Mouse (Mus musculus) hindbrain, embryonic 14.5 days (tissue): ENCODE measurements around the gene Pou5f2. TPM values are rescaled to one million over a fixed set of nuclear protein-coding genes. Genes with fewer than 3 reads are reported as not detected.

Experiments
- ATAC-seq: fragments of 200-750 bp; cut with Nextera tagmentation; 2 replicates; pipeline ENCODE4 v1.8.0; 2017; ENCODE audit warnings: moderate number of reproducible peaks, mild to moderate bottlenecking, moderate TSS enrichment, moderate library complexity; ENCODE audit not compliant: low FRiP score
- DNase-seq: peaks from one replicate; pipeline ENCODE4 v3.0.0-alpha.2; 2015; ENCODE audit warnings: low spot score
- H3K27ac ChIP-seq: fragments of 300-500 bp; sonication (generic); 2 replicates; pipeline ENCODE4 v1.5.1; 2014; ENCODE audit warnings: mild to moderate bottlenecking, moderate library complexity
- H3K27me3 ChIP-seq: fragments of 300-500 bp; sonication (generic); 2 replicates; pipeline ENCODE4 v1.6.1; 2014; ENCODE audit warnings: mild to moderate bottlenecking, low read length, mixed read lengths; ENCODE audit not compliant: control insufficient read depth, insufficient read depth
- H3K36me3 ChIP-seq: fragments of 300-500 bp; sonication (generic); replicated peaks from 2 replicates; pipeline ENCODE4 v1.6.1; 2014; ENCODE audit not compliant: control insufficient read depth, insufficient read depth
- H3K4me1 ChIP-seq: fragments of 300-500 bp; sonication (generic); replicated peaks from 2 replicates; pipeline ENCODE4 v1.6.1; 2014; ENCODE audit warnings: antibody characterized with exemption, low read length, mixed read lengths; ENCODE audit not compliant: control insufficient read depth, insufficient read depth
- H3K4me2 ChIP-seq: fragments of 300-500 bp; sonication (generic); replicated peaks from 2 replicates; pipeline ENCODE4 v1.6.1; 2014; ENCODE audit warnings: mild to moderate bottlenecking, moderate library complexity
- H3K4me3 ChIP-seq: fragments of 300-500 bp; sonication (generic); replicated peaks from 2 replicates; pipeline ENCODE4 v1.5.1; 2014; ENCODE audit warnings: mild to moderate bottlenecking, low read length
- H3K9ac ChIP-seq: fragments of 300-500 bp; sonication (generic); 2 replicates; pipeline ENCODE4 v1.6.1; 2014
- H3K9me3 ChIP-seq: fragments of 300-500 bp; sonication (generic); 2 replicates; pipeline ENCODE4 v1.6.1; 2016; ENCODE audit warnings: low read length; ENCODE audit not compliant: control insufficient read depth
- WGBS: fragments of 180-500 bp; shearing (Covaris S2); extraction: QIAGEN DNeasy Blood & Tissue Kit; methylation state at CpG from one replicate; pipeline ENCODE4 v1.1.7; 2014; 5-methylcytosine and 5-hydroxymethylcytosine counted together
- polyA plus RNA-seq: library from polyadenylated mRNA; unstranded; fragments of >200 nt; fragmentation: Nextera tagmentation; extraction: Ambion mirVana; gene quantifications from 2 replicates; pipeline ENCODE4 v1.2.1, GENCODE M21; 2014

The Pou5f2 gene
- polyA plus RNA-seq, 1 experiment from 2014 or later: 0.83 TPM

DNA sequence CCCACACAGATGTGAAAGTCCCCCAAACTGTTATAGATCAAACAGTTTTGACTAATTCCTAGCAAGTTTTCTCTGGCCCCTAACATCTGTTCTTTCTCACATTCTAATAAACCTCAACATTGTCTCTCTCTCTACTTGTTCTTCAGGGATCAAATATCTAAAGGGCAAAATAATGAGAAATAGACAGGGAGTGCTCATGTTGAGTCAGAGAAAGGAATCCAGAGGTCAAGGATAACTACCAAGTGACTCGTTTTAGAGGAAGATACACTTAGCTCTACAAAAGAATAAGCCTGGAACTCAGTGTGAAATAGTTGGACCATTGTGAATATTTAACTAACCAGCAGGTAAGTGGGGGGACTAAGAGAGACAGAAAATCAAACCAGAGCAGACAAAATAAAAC is 8.1 kb downstream of the Pou5f2 start:
- ATAC-seq: no peak
- WGBS: 60% methylated on average over 1 of the region's 1 CpGs
- Histone ChIP-seq H3K27me3 (no peaks in the 10 kb centered on the region), H3K9ac (no peak overlapping the region), H3K4me3 (no peak overlapping the region), H3K4me2 (no peak overlapping the region), H3K9me3 (no peaks in the 10 kb centered on the region), H3K27ac (no peak overlapping the region), H3K36me3 (no peaks in the 10 kb centered on the region), H3K4me1 (no peaks in the 10 kb centered on the region)
- DNase-seq: no peak

DNA sequence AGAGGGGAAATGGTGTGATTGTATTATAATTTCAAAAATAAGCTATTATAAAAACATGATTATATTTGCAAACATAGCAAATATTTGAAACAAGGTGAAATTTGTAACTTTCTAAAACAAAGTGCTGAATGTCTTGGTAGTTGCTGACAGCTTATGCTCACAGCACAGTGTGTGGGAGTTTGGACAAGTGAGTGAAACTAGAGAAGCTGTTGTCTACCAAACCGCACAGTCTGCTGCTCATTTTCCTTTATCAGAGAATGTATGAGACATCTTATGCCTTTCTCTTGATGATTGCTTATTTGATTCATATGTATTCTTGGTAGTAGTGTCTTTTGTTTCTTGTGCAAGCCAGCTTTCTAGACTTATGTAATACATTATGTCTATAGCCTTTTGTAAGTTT is 12.5 kb downstream of the Pou5f2 start:
- Histone ChIP-seq H3K9ac (no peak overlapping the region), H3K27me3 (no peaks in the 10 kb centered on the region), H3K27ac (no peak overlapping the region), H3K9me3 (no peaks in the 10 kb centered on the region), H3K4me2 (no peak overlapping the region), H3K4me3 (no peak overlapping the region), H3K4me1 (no peaks in the 10 kb centered on the region), H3K36me3 (no peaks in the 10 kb centered on the region)
- WGBS: 81% methylated on average over 1 of the region's 1 CpGs
- DNase-seq (no peak), ATAC-seq (no peak)

DNA sequence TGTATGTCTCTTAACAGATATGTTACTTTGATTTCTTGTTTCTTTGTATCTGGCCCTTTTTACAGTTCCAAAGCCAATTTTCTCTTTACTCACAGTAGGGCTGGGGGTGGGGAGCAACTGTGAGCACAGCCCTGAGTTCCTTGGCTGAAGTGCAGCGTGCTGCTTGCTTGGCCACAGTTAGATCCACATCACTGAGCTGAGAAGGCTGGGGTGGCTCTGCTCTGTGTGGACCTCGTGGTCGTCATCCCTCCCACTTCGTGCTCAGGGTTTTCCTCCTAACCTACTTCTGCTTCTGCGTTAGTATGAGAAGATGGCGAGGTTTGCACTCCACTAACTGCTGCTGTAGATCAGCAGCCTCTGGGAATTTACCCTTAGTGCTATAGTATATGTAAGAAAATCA is 18.5 kb downstream of the Pou5f2 start:
- H3K36me3 ChIP-seq: no peaks in the 10 kb centered on the region
- ATAC-seq (peak; percentile 53; the same call in 1 of the 2 replicates), DNase-seq (no peak)
- H3K4me1 ChIP-seq: no peaks in the 10 kb centered on the region
- H3K27me3 ChIP-seq: no peaks in the 10 kb centered on the region
- no peak overlapping the region for H3K4me3 ChIP-seq
- H3K4me2 ChIP-seq: no peak overlapping the region
- no peak overlapping the region for H3K9ac ChIP-seq
- H3K9me3 ChIP-seq: no peaks in the 10 kb centered on the region
- H3K27ac ChIP-seq: no peak overlapping the region
- 74% methylated on average over 6 of the region's 6 CpGs for WGBS

DNA sequence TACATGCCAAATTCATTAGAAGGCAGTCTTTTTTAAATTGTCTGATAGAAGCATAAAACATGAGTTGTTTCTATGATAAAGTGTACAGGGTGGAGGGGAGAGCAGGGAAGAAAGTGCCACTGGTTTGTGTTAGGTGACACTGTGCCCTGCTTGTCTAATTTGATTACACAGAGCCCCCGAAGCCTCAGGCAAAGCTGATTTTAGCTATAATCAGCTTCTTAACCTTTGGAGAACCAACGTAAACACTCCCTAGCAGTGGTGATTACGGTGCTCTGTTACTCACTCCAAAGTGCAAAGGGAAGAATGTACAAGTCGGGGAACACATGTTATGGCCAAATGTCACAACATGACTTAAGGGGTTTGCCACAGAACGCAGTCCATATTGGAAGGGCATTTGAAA is 20.4 kb downstream of the Pou5f2 start:
- no peaks in the 10 kb centered on the region for H3K9me3 ChIP-seq
- no peaks in the 10 kb centered on the region for H3K36me3 ChIP-seq
- no peak overlapping the region for H3K27ac ChIP-seq
- H3K9ac ChIP-seq: no peak overlapping the region
- no peaks in the 10 kb centered on the region for H3K27me3 ChIP-seq
- H3K4me3 ChIP-seq: no peak overlapping the region
- no peaks in the 10 kb centered on the region for H3K4me1 ChIP-seq
- no peak overlapping the region for H3K4me2 ChIP-seq
- no peak for ATAC-seq
- WGBS: 74% methylated on average over 5 of the region's 5 CpGs
- no peak for DNase-seq

Other genes starting within 250 kb of the Pou5f2 start
- gene Nr2f1, start 174.9 kb downstream of the Pou5f2 start, polyA plus RNA-seq: 64.3 and 70.7 TPM in 2 replicates